Mouse (Mus musculus) thymus, postnatal 0 days (tissue): Measurements from ENCODE around the gene Cep170b. TPM values are rescaled to one million over a fixed set of nuclear protein-coding genes. Genes with fewer than 3 reads are reported as not detected.

Source experiments
- DNase-seq: peaks from one replicate; pipeline ENCODE4 v3.0.0-alpha.2; 2015; ENCODE audit warnings: low spot score
- polyA plus RNA-seq: library from polyadenylated mRNA; unstranded; fragments of >200 nt; fragmentation: Nextera tagmentation; extraction: Ambion mirVana; gene quantifications from 2 replicates; pipeline ENCODE4 v1.2.1, GENCODE M21; 2015

Gene Cep170b
- polyA plus RNA-seq, 1 experiment from 2014 or later, result 4.9 TPM

- no peak for DNase-seq
These were observed 16.3 kb downstream of the Cep170b start for GRCm38 (mm10) chr12:112736636-112736925.

- DNase-seq, result no peak
These were observed 16.8 kb downstream of the Cep170b start for GRCm38 (mm10) chr12:112737081-112737480.

GRCm38 (mm10) chr12:112737761-112738160, 17.5 kb downstream of the Cep170b start:
- DNase-seq, result no peak

- DNase-seq, result no peak
These were observed 18.2 kb downstream of the Cep170b start for GRCm38 (mm10) chr12:112738281-112739022.

- no peak for DNase-seq
These were observed 18.8 kb downstream of the Cep170b start for GRCm38 (mm10) chr12:112739023-112739568.

- no peak for DNase-seq
These were observed 22.5 kb downstream of the Cep170b start for GRCm38 (mm10) chr12:112742768-112743167.

- DNase-seq, result peak; percentile 84
These were observed 23.1 kb downstream of the Cep170b start for GRCm38 (mm10) chr12:112743168-112743975.

- no peak for DNase-seq
These were observed 24.0 kb downstream of the Cep170b start for GRCm38 (mm10) chr12:112744211-112744610.

GRCm38 (mm10) chr12:112744891-112745580, 24.8 kb downstream of the Cep170b start:
- DNase-seq, result no peak

GRCm38 (mm10) chr12:112745716-112746115, 25.5 kb downstream of the Cep170b start:
- DNase-seq, result peak; percentile 27

- DNase-seq, result no peak
These were observed 26.2 kb downstream of the Cep170b start for GRCm38 (mm10) chr12:112746461-112746807.

- peak; percentile 79 for DNase-seq
These were observed 26.8 kb downstream of the Cep170b start for GRCm38 (mm10) chr12:112746808-112747605.

GRCm38 (mm10) chr12:112747606-112747970, 27.3 kb downstream of the Cep170b start:
- no peak for DNase-seq

GRCm38 (mm10) chr12:112750976-112751375, 30.7 kb downstream of the Cep170b start:
- no peak for DNase-seq

- no peak for DNase-seq
These were observed 32.1 kb downstream of the Cep170b start for GRCm38 (mm10) chr12:112752399-112752798.

- no peak for DNase-seq
These were observed 35.6 kb downstream of the Cep170b start for GRCm38 (mm10) chr12:112755900-112756299.

GRCm38 (mm10) chr12:112757896-112758295, 37.6 kb downstream of the Cep170b start:
- no peak for DNase-seq

- DNase-seq, result no peak
These were observed 39.2 kb downstream of the Cep170b start for GRCm38 (mm10) chr12:112759471-112759870.

GRCm38 (mm10) chr12:112760154-112760926, 40.1 kb downstream of the Cep170b start, which contains the start of gene Pld4:
Gene Pld4, plus strand, starts transcription at chr12:112760655.
- peak; percentile 64 for DNase-seq

- no peak for DNase-seq
These were observed 41.2 kb downstream of the Cep170b start for GRCm38 (mm10) chr12:112761411-112761810.
